Mouse (Mus musculus): Measurements from ENCODE around the gene Fam241b.
"Not testable (repeated sequence)": the region's sequence is repeated elsewhere in the genome, so short reads cannot be mapped to it uniquely, and the experiment has no call there.

The Fam241b gene

GRCm38 (mm10) chr10:62089486-62089885 lies 54.2 kb downstream of the Fam241b start:
- in situ Hi-C loops (cut with MboI; ENCODE audit: low pct_unique_long_range_greater_than_20kb in 1 of 2, low sequenced_read_pairs in 2 of 2, unreplicated experiment in 1 of 2), result no loop called here

- in situ Hi-C loops (cut with MboI; ENCODE audit: low pct_unique_long_range_greater_than_20kb in 1 of 2, low sequenced_read_pairs in 2 of 2, unreplicated experiment in 1 of 2), result no loop called here
These were observed 54.6 kb downstream of the Fam241b start for GRCm38 (mm10) chr10:62089071-62089470.

GRCm38 (mm10) chr10:62088411-62088810 lies 55.3 kb downstream of the Fam241b start:
- in situ Hi-C loops (cut with MboI; ENCODE audit: low pct_unique_long_range_greater_than_20kb in 1 of 2, low sequenced_read_pairs in 2 of 2, unreplicated experiment in 1 of 2), result no loop called here

GRCm38 (mm10) chr10:62086826-62087225 lies 56.9 kb downstream of the Fam241b start:
- in situ Hi-C loops (cut with MboI; ENCODE audit: low pct_unique_long_range_greater_than_20kb in 1 of 2, low sequenced_read_pairs in 2 of 2, unreplicated experiment in 1 of 2), result no loop called here

GRCm38 (mm10) chr10:62086044-62086443 lies 57.7 kb downstream of the Fam241b start:
- in situ Hi-C loops (cut with MboI; ENCODE audit: low pct_unique_long_range_greater_than_20kb in 1 of 2, low sequenced_read_pairs in 2 of 2, unreplicated experiment in 1 of 2), result no loop called here

GRCm38 (mm10) chr10:62076248-62077134 lies 67.2 kb downstream of the Fam241b start:
- in situ Hi-C loops (cut with MboI; ENCODE audit: low pct_unique_long_range_greater_than_20kb in 1 of 2, low sequenced_read_pairs in 2 of 2, unreplicated experiment in 1 of 2), result no loop called here

- in situ Hi-C loops (cut with MboI; ENCODE audit: low pct_unique_long_range_greater_than_20kb in 1 of 2, low sequenced_read_pairs in 2 of 2, unreplicated experiment in 1 of 2), result not testable (repeated sequence)
These were observed 72.4 kb downstream of the Fam241b start for GRCm38 (mm10) chr10:62071346-62071745.

- in situ Hi-C loops (cut with MboI; ENCODE audit: low pct_unique_long_range_greater_than_20kb in 1 of 2, low sequenced_read_pairs in 2 of 2, unreplicated experiment in 1 of 2), result no loop called here
These were observed 73.1 kb downstream of the Fam241b start for GRCm38 (mm10) chr10:62070636-62071035.

- in situ Hi-C loops (cut with MboI; ENCODE audit: low pct_unique_long_range_greater_than_20kb in 1 of 2, low sequenced_read_pairs in 2 of 2, unreplicated experiment in 1 of 2), result no loop called here
These were observed 73.8 kb downstream of the Fam241b start for GRCm38 (mm10) chr10:62069946-62070345.

- in situ Hi-C loops (cut with MboI; ENCODE audit: low pct_unique_long_range_greater_than_20kb in 1 of 2, low sequenced_read_pairs in 2 of 2, unreplicated experiment in 1 of 2), result no loop called here
These were observed 74.3 kb downstream of the Fam241b start for GRCm38 (mm10) chr10:62069398-62069797.

DNA sequence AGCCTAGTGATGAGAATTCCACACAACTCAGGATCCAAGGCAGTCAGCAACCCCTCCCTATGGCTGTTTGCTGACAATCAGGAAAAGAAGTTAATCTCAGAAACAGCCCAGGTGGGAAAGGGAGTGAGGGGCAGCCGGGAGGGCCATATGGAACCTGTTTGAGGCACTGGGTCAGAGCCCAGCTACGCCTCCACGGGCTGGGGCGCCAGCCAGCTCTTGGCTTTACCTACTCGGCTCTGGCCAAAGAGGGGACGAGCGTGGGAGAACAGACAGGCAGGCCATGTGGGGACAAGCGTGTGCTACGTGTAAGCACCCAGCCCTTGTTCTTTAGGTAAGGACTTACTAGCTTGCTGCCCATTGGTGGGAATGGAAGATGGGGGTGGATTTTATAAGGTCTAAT lies 75.2 kb downstream of the Fam241b start:
- in situ Hi-C loops (cut with MboI; ENCODE audit: low pct_unique_long_range_greater_than_20kb in 1 of 2, low sequenced_read_pairs in 2 of 2, unreplicated experiment in 1 of 2), result no loop called here

DNA sequence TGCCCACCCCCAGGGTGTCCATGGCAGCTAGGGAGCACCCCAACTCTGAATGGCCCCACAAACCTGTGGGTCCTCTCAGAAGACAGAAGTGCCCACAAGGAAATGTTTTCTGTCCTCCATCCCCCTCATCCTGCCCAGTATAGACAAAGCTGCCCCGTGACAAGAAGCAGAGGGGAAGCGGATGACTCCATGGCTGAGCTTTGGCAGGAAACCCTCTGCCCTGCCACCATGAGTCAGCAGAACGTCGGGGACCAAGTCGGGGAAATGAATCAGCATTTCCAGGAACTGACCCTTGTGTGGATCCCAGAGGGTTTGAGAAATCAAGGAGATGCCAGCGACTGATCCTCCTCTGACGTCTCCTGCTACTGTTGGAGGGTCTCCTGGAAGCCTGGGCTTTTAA lies 77.5 kb downstream of the Fam241b start:
- in situ Hi-C loops (cut with MboI; ENCODE audit: low pct_unique_long_range_greater_than_20kb in 1 of 2, low sequenced_read_pairs in 2 of 2, unreplicated experiment in 1 of 2), result no loop called here

DNA sequence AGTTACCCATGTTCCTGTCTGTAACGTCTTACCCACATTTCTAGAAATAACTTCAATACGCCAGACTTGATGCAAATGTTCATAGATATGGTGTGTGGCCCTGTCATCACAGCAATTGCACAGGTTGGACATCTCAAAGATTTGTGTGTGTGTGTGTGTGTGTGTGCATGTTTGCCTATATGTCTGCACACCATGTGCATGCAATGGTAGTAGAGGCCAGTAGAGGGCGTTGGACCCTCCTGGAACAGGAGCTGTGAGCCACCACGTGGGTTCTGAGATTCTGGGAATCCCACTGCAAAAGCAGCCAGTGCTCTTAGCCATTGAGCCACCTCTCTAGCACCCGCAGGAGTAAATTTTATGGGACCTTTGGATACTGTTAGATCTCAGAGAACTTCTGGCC lies 80.9 kb downstream of the Fam241b start:
- in situ Hi-C loops (cut with MboI; ENCODE audit: low pct_unique_long_range_greater_than_20kb in 1 of 2, low sequenced_read_pairs in 2 of 2, unreplicated experiment in 1 of 2), result no loop called here

DNA sequence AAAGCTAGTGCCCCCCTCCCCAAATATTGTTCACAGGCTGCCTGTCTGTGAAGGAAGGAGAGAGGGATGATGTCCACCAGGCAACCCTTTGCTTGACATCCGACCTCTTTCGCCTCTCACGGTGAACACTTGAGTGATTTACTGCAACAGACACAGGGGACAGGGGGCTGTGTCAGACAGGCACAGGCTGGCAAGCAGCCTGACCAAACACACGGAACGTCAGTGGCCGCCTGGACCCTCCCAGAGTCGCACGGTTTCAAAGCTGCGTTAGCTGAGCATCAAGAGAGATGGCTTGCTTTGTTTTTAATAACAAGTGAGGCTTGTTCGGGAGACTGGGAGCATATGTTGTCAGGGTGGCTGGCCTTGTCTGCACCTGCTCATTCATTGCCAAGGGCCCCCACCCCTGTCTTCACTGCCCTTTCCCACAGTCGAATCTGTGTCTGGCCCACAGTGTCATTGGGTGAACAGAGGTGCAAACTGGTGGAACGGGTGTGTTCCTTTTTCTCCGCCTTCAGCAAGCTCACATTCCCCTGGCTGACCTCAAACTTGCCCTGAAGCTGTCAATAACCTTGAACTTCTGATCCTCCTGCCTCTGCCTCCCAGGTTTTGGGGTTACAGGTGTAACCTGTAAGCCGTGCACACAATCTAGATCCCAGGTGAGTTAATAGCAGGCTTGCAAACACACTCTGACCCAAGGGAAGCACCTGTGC lies 82.6 kb downstream of the Fam241b start:
- in situ Hi-C loops (cut with MboI; ENCODE audit: low pct_unique_long_range_greater_than_20kb in 1 of 2, low sequenced_read_pairs in 2 of 2, unreplicated experiment in 1 of 2), result no loop called here

DNA sequence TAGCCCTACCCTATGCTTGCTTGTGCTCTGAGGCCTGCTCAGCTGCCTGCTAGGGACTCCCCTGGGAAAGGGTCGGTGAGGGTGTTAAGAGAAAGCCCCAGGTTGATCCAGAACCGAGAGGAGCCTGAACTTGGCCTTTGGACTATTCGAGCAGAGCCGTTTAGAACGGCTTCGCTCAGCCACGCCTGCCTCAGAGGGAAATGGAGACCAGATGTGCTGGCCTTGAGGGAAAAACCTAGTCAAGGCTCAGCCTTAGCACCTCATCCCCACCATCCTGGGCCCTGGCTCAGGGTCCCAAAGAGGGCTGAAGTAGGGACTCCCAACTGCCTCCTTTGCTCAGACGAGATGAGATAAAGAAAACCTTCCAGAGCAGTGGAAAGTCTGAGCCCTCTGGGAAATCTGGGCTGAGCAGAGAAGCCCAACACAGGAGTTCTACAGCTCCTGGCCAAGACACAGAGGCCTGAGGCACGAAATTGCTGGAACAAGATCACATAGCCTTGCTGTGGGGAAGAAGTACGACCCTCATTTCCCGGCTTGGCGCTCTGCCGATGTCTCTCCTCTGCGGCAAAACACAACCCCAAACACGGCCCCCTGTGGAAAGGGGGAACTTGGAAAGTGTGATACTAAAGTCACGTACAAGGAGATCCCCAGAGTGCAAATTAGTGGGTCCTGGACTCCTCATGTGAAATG lies 83.4 kb downstream of the Fam241b start:
- in situ Hi-C loops (cut with MboI; ENCODE audit: low pct_unique_long_range_greater_than_20kb in 1 of 2, low sequenced_read_pairs in 2 of 2, unreplicated experiment in 1 of 2), result no loop called here

DNA sequence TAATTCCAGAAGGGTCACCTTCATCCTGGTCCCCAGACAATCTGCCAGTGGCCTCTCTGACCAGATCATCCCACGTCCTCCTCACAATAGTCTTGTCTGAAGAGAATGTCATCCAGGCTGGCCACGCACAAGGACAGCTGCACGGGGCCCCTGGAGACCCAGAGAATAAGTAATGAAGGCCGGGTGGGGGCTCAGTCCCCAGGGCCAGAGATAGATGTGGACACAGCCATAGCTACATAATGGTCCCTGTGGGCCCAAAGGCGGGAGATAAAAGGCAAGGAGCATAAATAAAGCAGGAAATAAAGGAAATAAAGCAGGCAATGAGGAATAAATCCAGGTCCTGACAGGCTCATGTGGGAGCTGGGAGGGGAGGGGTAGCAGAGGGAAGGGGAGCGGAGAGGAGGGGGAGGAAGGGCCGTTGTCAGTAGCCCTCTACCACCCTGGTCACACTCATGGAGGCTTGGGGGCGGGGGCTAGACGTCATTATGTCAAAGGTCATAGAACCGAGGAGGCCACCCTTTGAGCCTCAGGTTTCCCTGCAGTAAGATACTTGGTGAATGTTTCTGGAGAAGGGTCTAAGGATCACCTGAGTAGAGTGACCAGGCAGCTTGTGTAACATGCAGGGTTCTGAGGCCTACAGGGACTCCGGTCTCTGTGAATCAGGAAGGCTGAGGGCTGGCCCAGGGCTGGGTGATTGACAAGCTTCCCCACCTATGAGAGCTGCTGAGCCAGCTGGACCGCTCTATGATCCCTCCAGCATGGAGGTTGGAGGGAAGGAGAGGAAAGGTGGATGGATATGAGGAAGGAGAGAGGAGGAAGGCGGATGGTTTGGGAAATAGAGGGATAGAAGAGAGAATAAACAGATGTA lies 85.0 kb downstream of the Fam241b start:
- in situ Hi-C loops (cut with MboI; ENCODE audit: low pct_unique_long_range_greater_than_20kb in 1 of 2, low sequenced_read_pairs in 2 of 2, unreplicated experiment in 1 of 2), result no loop called here
